Mouse (Mus musculus): ENCODE results near the gene Tcf19.
"Not testable (repeated sequence)": the region's sequence is repeated elsewhere in the genome, so short reads cannot be mapped to it uniquely, and the experiment has no call there.

Tcf19 gene

DNA sequence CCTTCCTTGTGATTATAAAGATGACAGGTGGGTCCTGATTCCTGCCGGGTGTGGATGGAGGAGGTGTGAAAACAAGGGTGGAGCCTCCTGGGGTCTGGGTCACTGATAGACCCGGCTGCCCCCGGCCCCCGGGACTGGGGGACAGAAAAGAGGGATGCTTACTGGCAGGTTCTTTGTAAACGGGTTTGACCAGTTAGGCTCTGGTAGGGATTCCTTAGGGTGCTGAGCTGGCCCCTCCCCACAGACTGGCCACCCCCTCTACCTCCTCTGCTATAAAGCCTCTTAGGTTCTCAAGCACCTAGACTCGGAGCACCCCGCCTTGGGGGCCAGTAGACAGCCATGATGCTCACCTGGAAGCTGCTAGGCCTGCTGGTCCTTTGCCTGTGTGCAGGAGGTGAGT, 16.3 kb upstream of the Tcf19 start, which contains the start of gene Psors1c2:
Psors1c2 (plus strand) TSS at position 301 of the 400 bp plus-strand sequence.
- intact Hi-C loops (cut with DNase I) = no loop called here

DNA sequence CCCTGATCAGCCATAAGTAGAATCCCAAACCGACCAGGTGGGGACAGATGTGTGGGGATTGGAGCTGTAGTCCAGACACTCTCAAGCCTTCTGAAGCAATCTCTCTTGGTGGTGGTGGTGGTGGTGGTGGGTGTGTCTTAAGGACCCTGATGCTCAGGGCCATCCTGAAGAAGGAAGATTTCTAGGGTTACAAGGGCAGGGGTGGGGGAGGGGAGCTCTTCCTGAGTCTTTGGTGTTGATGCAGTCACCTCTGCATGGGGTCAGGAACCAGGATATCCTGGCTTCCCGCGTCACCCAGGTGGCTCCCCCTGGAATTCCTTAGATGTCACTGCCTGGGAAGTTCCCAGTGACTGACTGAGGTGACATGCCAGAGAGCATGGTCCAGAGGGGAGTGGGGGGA, 15.7 kb upstream of the Tcf19 start:
- intact Hi-C loops (cut with DNase I) = no loop called here

DNA sequence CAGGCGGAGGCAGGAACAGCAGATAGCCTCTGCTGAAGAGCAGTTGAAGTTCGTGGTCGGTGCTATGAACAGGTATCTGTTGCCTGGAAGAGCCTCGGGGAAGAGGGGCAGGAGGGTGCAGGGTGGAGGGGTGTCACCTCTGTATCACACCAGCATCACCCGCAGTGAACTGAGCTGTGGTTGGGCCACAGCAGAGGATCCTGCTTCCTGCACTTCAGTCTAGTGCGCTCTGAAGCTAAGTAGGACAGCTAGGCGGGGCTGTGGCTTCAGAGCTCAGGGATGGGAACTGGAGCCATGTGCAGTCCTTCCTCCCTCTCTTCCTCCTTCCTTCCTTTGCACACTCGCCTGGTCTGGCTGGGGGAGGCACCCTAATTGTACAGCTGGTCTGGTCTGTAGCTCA, 10.0 kb upstream of the Tcf19 start:
- intact Hi-C loops (cut with DNase I) = no loop called here

DNA sequence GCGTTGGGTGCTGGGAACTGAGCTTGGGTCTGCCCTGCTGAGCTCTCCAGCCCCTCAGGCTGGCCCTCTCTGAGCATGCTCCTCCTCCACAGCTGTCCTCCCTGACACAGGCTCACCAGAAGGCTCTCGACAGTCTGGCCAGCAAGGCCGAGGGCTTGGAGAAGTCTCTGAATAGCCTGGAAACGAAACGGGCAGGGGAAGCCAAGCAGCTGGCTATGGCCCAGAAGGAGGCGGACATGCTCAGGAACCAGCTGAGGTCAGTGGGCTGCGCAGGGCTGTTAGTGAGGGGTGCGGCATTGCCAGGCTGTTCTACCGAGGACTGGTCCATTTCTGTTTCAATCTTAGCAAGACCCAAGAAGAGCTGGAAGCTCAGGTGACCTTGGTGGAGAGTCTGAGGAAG, 7.7 kb upstream of the Tcf19 start:
- intact Hi-C loops (cut with DNase I) = no loop called here

DNA sequence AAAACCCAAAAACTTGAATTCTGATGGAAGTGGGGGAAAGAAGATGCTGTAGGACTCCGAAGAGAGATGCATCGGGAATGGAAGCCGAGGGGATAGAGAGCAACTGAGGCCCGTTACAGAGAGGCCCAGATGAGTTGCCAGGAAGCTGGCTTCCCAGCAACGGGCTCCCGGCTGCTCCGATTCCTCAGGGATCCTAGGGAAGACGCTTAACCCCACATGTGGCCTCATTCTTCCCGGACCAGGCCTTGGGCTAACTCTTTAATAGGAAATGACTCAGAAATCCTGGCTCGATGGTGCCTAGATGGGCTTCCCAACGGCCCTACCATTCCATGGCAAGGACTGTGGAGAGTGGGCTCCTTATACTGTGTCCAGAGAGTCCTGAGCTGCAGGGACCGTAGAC, 902 bp upstream of the Tcf19 start:
- intact Hi-C loops (cut with DNase I) = no loop called here

DNA sequence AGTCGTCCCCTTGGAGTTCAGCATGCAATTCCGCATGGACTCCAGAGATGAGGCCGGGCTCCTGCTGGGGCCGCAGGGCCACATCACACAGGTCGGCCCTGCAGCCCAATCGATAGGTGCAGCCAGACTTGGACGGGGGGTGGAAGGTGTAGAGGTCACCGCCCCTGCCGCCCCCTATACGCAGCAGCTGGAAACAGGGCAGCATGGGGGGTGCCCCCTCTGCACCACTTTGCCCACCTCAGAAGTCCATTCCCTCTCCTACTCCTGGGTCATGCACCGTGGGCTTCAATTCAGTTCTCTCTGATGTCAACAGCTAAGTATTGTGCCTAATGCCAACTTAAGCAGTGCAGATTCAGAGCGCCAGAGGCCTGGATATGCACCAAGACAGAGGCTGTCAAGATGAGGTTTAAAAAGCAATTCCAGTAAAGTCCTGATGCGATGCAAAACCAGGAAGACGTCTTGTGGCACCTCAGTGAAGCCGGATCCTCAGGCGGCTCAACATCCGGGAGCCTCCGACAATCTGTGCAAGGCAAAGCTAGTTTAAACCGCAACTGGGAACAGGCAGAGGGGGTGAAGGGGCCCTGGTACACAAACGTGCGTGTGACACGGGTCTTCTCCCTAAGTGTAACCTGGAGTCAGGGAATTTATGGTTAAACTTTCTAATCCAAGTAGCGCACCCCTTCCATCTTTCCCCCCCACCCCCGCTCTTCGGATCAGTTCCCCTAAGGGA, 548 bp downstream of the Tcf19 start:
- intact Hi-C loops (cut with DNase I) = no loop called here

DNA sequence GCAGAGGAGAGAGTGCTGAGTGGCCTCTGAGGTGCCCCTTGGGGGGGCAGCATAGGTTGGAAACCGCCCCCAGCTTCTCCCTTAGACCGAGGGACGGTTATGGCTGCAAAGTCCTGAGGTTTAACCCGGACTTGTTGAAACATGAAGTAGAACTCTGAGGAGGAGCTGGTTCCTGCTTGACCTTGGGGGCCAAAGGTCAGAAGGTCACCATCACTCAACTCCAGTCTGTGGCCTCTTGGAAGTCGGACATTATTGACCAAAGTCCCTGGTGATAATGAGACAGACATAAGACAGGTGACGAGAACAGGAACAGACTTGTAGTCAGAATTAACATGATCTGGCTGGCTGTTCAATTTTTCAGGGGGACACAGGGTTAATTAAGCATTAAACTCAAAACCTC, 1.9 kb downstream of the Tcf19 start:
- intact Hi-C loops (cut with DNase I) = no loop called here

DNA sequence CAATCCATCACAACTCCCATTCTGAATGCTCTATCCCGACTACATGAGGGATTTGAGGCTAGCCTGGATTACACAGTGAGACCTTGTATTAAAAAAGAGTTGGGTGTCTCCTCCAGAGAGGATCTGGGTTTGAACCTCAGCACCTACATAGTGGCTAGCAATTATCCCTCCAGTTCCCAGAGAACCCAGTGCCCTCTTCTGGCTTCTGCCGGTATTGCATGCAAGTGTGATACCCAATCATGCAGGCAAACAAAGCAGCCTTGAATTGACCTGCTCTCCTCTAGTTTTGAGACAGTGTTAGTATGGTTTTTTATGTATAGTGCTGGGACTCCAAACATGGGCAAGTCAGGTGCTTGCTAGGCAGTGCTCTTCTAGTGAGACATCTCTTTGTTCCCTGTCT, 2.7 kb downstream of the Tcf19 start:
- intact Hi-C loops (cut with DNase I) = no loop called here

DNA sequence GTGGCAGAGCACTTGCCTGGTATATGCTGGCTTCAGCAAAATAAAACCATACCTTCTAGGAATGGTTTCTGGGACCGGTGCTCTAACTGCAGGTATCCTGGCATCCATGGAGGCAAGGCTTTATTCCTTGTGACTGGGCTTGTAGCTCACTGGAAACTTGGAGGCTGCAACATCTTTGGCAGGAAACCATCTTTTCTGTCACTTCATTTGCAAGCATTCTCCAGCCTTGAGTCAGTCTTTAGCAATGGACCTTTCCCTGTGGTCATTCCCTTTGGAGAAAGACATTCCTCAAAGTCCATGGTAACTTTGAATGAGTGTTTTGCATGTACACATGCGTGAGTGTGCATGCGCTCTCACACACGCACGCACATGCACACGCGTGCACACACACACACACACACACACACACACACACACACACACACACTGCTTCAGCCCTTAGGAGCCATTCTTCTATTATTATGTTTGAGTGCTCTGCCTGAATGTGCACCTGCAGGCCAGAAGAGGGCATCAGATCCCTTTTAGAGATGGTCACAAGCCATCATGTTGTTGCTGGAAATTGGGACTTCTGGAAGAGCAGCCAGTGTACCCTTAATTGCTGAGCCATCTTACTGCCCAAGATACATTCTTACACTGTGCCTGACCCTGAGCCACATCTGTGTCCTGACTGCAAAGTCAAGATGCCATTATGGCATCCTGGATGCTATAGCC, 3.6 kb downstream of the Tcf19 start:
- intact Hi-C loops (cut with DNase I) = no loop called here

DNA sequence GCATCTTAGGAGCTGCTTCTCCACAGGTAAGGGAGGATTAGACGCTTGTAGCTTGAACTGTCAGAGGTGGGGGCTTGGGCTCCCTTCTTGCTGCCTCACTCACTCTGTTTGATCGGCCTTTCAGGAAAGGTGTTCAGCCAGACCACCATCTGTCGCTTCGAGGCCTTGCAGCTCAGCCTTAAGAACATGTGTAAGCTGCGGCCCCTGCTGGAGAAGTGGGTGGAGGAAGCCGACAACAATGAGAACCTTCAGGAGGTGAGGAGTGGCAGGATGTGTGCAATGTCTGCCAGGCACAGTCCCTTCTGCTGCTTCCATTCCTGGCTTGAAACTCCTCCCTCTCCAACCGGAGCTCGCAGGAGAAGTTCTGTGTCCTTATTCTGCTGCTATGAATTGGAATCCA, 7.3 kb downstream of the Tcf19 start:
- intact Hi-C loops (cut with DNase I) = no loop called here

DNA sequence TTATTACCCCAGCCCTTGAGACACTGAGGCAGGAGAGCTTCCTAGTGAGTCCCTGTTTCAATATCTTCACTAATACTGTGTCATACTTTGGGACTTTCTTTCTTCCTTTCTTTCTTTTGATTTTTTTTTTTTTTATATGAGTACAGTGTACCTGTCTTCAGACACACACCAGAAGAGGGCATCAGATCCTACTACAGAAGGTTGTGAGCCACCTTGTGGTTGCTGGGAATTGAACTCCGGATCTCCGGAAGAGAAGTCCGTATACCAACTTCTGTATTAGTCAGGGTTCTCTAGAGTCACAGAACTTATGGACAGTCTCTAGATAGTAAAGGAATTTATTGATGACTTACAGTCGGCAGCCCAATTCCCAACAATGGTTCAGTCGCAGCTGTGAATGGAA, 8.3 kb downstream of the Tcf19 start:
- intact Hi-C loops (cut with DNase I) = not testable (repeated sequence)

DNA sequence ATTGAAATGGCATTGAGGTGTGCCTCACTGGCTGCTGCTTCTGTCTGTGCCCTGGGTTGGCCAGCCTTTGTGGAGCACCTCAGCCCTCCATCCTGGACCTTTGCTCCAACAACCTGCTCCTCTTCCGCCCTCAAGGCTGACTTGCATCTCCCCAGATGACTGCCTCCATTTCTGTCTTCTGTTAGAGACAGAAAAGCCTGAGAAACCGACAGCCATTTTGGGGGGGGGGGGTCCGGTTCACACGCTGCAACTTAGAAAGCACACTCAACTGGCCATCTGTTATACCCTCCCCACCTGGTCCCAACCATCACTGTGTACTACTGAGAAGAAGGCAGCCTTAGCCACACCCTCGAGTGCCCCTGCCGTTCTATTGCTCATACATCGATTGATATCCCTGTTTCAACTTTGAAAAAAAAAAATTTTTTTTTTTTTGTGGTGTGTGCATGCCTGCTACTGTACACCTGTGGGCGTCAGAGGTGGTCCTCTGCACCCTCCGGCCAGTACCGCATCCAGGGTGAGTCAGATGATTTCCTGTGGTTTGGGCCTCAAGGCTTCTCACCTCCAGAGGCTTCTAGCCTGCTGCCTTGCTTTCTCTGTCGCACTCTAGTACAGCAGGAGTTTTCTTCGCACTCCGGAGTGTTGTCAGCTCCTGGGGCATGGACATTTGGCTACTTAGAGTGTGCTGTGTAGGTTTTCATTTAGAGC, 8.9 kb downstream of the Tcf19 start:
- intact Hi-C loops (cut with DNase I) = no loop called here

DNA sequence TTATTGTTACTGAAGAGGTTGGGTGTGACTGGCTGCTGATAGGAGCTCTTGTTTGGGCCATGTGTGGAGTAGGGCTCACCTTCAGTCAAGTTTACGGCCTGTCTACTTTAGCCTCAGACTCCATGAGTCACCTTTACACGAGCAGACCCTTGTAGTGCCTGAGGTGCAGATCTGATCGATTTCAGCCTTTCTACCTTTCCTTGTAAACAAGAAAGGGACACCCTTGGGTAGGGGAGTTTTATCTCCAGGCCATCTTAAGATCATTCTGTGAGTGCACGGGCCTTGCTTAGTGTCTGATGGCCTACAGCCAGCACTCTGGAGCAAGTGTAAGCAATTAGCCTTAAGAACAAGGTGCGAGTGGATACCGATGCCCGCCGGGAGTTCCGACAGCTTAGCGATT, 9.7 kb downstream of the Tcf19 start:
- intact Hi-C loops (cut with DNase I) = no loop called here

DNA sequence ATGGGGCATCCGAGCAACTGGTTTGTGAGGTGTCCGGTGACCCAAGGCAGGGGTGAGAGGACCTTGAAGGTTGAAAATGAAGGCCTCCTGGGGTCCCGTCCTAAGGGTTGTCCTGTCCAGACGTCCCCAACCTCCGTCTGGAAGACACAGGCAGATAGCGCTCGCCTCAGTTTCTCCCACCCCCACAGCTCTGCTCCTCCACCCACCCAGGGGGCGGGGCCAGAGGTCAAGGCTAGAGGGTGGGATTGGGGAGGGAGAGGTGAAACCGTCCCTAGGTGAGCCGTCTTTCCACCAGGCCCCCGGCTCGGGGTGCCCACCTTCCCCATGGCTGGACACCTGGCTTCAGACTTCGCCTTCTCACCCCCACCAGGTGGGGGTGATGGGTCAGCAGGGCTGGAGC, 10.8 kb downstream of the Tcf19 start, which contains the start of gene Pou5f1:
Pou5f1 (plus strand) TSS at position 243 of the 400 bp plus-strand sequence.
- intact Hi-C loops (cut with DNase I) = no loop called here

DNA sequence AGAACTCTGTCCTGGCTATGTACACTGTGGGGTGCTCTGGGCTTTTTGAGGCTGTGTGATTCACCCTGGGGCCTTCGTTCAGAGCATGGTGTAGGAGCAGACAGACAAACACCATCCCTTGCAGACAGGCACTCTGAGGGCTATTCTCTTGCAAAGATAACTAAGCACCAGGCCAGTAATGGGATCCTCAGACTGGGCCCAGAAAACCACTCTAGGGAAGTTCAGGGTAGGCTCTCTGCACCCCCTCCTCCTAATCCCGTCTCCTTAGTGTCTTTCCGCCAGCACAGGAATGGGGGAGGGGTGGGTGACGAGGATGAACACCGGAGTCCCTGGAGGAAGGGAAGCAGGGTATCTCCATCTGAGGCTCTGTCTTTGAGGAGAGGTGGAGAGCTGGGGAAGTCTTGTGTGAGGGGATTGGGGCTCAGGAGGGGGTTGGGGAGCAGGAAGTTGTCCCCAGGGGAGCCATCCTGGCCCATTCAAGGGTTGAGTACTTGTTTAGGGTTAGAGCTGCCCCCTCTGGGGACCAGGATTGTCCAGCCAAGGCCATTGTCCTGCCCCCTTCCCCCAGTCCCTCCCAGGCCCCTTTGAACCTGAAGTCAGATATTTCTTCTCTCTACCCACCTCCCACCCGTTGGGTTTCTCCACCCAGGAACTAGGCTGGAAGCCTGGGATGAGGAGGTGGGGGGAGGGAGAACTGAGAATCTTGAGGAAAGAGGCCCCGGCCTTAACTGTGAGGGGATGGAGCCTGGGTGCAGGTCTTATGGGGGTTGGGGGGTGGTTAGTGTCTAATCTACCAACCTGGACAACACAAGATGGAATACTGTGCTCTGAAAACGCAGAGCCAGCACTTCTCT, 11.8 kb downstream of the Tcf19 start:
- intact Hi-C loops (cut with DNase I) = no loop called here

DNA sequence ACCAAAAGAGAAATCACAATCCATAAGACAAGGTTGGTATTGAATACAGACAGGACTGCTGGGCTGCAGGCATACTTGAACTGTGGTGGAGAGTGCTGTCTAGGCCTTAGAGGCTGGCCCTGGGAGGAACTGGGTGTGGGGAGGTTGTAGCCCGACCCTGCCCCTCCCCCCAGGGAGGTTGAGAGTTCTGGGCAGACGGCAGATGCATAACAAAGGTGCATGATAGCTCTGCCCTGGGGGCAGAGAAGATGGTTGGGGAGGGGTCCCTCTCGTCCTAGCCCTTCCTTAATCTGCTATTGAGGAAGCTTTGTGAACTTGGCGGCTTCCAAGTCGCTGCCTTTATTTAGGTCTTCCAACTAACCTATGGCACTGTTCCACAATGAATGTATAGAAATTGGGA, 12.8 kb downstream of the Tcf19 start:
- intact Hi-C loops (cut with DNase I) = no loop called here

DNA sequence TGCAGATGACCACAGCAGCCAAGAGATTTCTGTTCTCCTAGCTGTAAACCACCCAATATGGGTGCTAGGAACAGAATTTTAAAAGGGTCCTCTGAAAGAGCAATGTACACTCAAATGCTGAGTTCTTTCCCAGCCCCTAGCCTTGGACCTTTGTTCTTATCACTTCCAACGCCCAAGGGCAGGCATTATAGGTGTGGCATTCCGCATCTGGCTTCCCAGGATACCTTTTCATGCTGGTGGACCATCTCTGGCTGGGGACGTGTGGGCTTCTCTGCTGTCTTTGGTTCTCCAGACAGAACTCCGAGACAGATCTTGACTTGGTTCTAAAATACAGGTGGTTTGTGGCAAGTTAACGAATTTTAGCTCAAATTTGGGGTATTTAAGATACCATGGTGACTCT, 13.9 kb downstream of the Tcf19 start:
- intact Hi-C loops (cut with DNase I) = no loop called here

DNA sequence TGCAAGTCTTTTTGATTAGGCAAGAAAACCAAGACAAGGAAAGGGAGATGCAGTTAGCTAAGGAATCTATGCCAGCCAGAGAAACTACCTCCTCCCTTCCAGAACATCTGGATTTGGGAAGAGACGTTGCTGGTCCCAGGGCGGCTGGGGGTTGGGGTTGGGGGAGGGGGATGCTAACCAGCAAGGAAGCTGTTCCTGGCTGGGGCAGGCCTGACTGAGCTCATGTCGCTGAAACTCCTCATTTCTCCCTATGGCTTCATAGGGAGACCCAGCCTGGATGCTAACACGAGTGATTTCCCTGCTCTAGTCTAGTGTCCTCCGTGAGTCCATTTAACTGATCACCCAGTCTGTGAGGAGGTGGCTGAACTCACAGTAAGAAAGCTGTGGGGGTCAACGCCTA, 14.4 kb downstream of the Tcf19 start:
- intact Hi-C loops (cut with DNase I) = no loop called here

DNA sequence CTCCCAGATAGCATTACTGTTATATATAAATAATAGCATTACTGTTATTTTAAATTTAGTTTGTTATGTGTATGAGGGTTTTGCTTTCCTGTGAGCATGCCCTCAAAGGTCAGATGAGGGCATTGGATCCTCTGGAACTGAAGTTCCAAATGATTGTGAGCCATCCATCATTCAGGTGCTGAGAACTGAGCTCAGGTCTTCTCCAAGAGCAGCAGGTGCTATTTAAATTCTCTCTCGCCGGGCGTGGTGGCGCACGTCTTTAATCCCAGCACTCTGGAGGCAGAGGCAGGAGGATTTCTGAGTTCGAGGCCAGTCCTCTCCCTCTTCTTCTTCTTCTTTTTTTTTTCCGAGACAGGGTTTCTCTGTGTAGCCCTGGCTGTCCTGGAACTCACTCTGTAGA, 19.5 kb downstream of the Tcf19 start:
- intact Hi-C loops (cut with DNase I) = no loop called here

DNA sequence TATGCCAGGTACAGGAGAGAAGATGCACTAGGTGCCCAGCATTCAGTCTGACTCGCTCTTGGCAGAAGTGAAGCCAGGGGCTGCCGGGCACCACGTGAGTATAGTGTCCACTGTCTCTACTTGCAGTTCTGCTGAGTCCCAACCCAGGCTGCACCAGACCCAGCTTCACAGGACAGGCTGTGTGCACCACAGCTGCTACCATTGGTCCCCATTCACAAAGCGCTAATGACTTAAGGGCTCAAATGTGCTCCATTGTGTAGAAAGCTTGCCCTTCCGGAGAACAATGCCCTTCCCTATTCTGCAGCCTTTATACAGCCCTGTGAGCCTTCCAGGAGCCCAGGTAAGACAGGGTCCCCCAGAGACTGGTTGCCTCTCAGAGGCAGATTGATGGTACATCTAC, 26.3 kb downstream of the Tcf19 start:
- intact Hi-C loops (cut with DNase I) = no loop called here

DNA sequence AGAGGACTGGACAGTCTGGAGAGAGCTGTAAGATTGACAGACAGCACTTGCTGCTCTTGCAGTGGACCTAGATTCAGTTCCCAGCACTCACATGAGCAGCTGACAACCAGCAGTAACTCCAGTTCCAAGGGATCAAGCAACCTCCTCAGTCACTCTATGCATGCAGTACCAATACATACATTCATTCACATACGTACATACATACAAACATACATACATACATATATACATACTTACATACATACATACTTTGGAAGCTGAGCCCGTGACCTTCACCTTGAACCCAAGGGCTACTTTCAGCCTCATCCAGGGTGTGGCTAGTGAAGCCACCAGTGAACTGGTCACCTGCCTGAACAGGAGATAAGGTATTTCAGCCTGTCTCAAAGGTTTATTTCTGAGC, 28.6 kb downstream of the Tcf19 start:
- intact Hi-C loops (cut with DNase I) = no loop called here

DNA sequence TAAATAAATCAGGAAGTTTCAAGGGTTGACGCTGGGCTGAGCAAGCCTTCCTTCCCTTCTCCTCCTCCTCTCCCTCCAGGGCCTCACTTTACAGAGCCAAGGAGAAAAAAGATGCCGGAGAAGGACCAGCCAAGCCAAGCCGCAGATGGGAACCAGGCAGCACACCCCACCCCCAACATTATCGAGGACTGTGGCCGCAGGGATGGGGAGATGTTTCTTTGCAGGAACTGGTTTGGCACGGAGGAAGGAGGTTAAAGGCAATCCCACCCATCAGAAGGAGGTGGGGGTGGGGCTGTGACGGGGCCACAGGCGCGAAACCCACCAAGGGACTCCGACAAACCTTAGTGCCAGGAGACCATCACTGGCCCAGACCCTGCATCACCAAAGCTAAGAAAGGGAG, 29.9 kb downstream of the Tcf19 start:
- intact Hi-C loops (cut with DNase I) = no loop called here

Measured in adrenal gland (tissue).